Mouse (Mus musculus) splenic B cell, adult 2 months (primary cell): ENCODE measurements around the gene Impad1.

Source experiments
- DNase-seq: peaks from one replicate; pipeline ENCODE4 v3.0.0-alpha.2; 2011; ENCODE audit warnings: low read depth, low spot score
- H3K27me3 ChIP-seq: 2 replicates; pipeline ENCODE4 v1.6.1; 2012; ENCODE audit warnings: mild to moderate bottlenecking, low read length, moderate library complexity, mixed read lengths; ENCODE audit not compliant: control insufficient read depth, poor library complexity, insufficient read depth, severe bottlenecking
- H3K36me3 ChIP-seq: 2 replicates; pipeline ENCODE4 v1.6.1; 2012; ENCODE audit warnings: mild to moderate bottlenecking, low read length, moderate library complexity, mixed read lengths; ENCODE audit not compliant: control insufficient read depth, poor library complexity, insufficient read depth, severe bottlenecking

The Impad1 gene

GRCm38 (mm10) chr4:4758376-4758775, 34.8 kb downstream of the Impad1 start:
- Histone ChIP-seq H3K27me3 (no peaks in the 10 kb centered on the region), H3K36me3 (no peaks in the 10 kb centered on the region)
- no peak for DNase-seq

GRCm38 (mm10) chr4:4729427-4729826, 63.7 kb downstream of the Impad1 start:
- peak; percentile 1 for DNase-seq
- no peaks in the 10 kb centered on the region for H3K36me3 ChIP-seq
- H3K27me3 ChIP-seq, result no peaks in the 10 kb centered on the region

- DNase-seq, result no peak
- Histone ChIP-seq H3K27me3 (no peaks in the 10 kb centered on the region), H3K36me3 (no peaks in the 10 kb centered on the region)
Observed at GRCm38 (mm10) chr4:4726241-4726776, 66.8 kb downstream of the Impad1 start.

GRCm38 (mm10) chr4:4723821-4724220, 69.3 kb downstream of the Impad1 start:
- no peak for DNase-seq
- H3K36me3 ChIP-seq, result no peaks in the 10 kb centered on the region
- H3K27me3 ChIP-seq, result no peaks in the 10 kb centered on the region

- Histone ChIP-seq H3K36me3 (no peaks in the 10 kb centered on the region), H3K27me3 (no peaks in the 10 kb centered on the region)
- DNase-seq, result no peak
Observed at GRCm38 (mm10) chr4:4722081-4722480, 71.1 kb downstream of the Impad1 start.

GRCm38 (mm10) chr4:4717763-4718347, 75.3 kb downstream of the Impad1 start:
- DNase-seq, result no peak

More at GRCm38 (mm10) chr4:4717763-4718347, 75.3 kb downstream of the Impad1 start:
- Histone ChIP-seq H3K36me3 (no peaks in the 10 kb centered on the region), H3K27me3 (no peaks in the 10 kb centered on the region)
